Mouse (Mus musculus) embryonic fibroblast, embryonic 13.5 days (primary cell): Measurements from ENCODE around the gene Zfp503.

Experiments
- CTCF ChIP-seq: IDR thresholded peaks from 2 replicates; pipeline ENCODE4 v1.5.1; 2011; ENCODE audit warnings: mild to moderate bottlenecking, control low read depth, low read length, moderate library complexity, borderline replicate concordance; ENCODE audit not compliant: insufficient read depth
- POLR2A ChIP-seq: IDR thresholded peaks from 2 replicates; pipeline ENCODE4 v1.6.1; 2011; ENCODE audit warnings: low read depth, mild to moderate bottlenecking, control low read depth, low read length, moderate library complexity

DNA sequence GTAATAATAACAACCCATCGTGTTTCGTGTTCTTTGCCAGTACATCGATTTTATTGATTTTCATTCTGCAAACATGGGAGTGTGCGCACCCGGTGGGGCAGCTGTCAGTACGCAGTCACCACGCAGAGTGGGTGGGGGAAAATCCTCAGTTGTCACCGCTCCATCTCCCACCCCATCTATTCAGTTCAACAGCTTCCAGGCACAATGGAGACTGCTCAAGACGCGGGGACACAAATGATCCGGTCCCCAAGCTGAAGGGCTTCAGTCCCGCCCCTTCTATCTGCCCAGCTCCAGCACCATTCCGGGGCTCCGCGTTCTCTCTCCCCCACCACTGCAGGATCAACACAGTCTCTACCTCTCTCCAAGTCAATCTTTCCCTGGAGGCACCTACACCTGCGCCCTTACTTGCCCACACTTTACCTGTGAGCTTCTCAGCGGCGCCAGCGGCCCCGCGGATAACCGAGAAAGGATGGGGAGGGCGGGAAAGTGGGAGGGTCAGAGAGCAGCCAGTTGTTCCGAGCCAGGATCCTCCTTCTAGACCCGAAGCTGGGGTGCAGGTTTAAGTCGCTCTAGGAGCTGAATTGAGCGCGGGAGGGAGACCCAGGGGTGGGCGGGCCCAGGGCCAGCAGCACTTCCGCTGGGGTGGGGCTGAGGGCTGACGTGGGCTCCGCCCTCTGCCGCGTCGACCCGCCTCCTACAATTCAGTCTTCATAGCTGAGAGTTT is 5.8 kb upstream of the Zfp503 start:
- TF ChIP-seq POLR2A (0 out of 2 replicates have a peak, but pooled peaks have one; percentile 41), CTCF (no peak)
